Mouse (Mus musculus) urinary bladder, postnatal 25 days (tissue): ENCODE measurements around the gene Lin7a.

Experiments
- DNase-seq: peaks from one replicate; pipeline ENCODE4 v3.0.0; 2022; ENCODE audit warnings: low spot score

Lin7a gene

DNA sequence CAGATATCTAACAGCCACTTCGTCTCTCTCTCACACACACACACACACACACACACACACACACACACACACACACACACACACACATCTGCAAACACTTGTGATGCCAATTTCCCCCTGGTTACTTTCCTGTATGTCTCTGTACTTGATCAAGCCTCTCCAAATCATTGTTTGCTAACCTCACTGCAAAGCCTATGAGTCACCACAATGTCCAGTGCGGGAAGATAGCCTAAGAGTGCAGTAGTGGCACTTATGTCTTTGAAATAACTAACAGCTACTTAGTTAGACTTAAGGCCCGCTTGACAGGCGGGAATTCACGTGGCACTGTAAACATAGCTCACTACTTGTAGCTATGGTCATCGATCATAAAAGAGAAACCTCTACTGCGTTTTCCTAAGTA is 196.3 kb downstream of the Lin7a start:
- no peak for DNase-seq
